9 mouse cellular contexts compared by ENCODE assay signal in the genomic region with DNA sequence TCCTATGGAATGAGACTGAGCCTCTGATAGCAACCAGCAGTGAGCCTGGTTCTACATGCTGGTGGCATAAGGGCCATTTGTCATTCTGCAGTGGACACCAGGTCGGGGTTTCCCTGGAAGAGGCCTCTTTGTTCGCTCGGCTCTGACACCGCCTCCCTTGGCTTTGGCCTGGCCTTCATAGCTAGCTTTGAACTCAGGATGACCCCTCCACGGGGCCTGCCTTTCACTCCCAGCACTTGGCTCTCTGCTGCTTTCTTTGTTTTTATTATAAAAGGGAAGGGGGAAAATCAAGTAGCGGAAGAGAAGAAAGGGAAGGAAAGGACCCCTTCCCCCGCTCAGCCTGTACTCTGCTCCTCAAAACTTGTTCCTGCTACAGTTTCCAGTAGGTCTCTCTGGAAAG. TPM values are rescaled to one million over a fixed set of nuclear protein-coding genes. Genes with fewer than 3 reads are reported as not detected.
DNase-seq lines count a peak whose midpoint lies in the region; ATAC-seq lines count a peak whose summit lies in the region.
"Had no signal": no experiment of that assay in that cellular context is flagged by ENCODE, and none has a peak within 500 bp of the region (broad histone marks: within the 10 kb centered on the region; RNA-seq: fewer than 3 reads in every experiment).

No protein-coding gene starts in this region.

- peak overlapping the region; percentile 24; the same call in 1 of the 2 replicates for H3K4me2 ChIP-seq in hindbrain, embryonic 15.5 days
- peak overlapping the region; percentile 72 for H3K4me2 ChIP-seq in lung, embryonic 15.5 days

- WGBS in hindbrain, embryonic 15.5 days = 5% methylated on average over 7 of the region's 7 CpGs
- 5% methylated on average over 7 of the region's 7 CpGs for WGBS in lung, embryonic 15.5 days

- H3K9me3 ChIP-seq in hindbrain, embryonic 15.5 days = no peaks in the 10 kb centered on the region
- H3K9me3 ChIP-seq in lung, embryonic 15.5 days = no peaks in the 10 kb centered on the region

- H3K4me3 ChIP-seq in hindbrain, embryonic 15.5 days = no peak overlapping the region
- H3K4me3 ChIP-seq in lung, embryonic 15.5 days = 0 out of 2 replicates have a peak overlapping the region, but pooled peaks have one; percentile 7
- H3K4me3 ChIP-seq: erythroblast, embryonic 14.5 days had no signal

- intact Hi-C loops in heart, postnatal 25 days (cut with DNase I) = no loop called here
- intact Hi-C loops in left cerebral cortex, postnatal 14 days (cut with DNase I) = no loop called here

- H3K36me3 ChIP-seq in hindbrain, embryonic 15.5 days = no peaks in the 10 kb centered on the region
- 0 out of 2 replicates have a peak, but pooled peaks cover 3% of the 10 kb centered on the region for H3K36me3 ChIP-seq in lung, embryonic 15.5 days

- no peak overlapping the region for H3K9ac ChIP-seq in hindbrain, embryonic 15.5 days
- H3K9ac ChIP-seq in lung, embryonic 15.5 days = no peak overlapping the region

- DNase-seq in heart, adult 18-20 months = peak; percentile 57 to 64
- DNase-seq in heart, postnatal 25 days (ENCODE audit: low spot score) = no peak
- DNase-seq in embryo, embryonic 11 days = peak; percentile 86
- DNase-seq in spleen, postnatal 10 days (ENCODE audit: low spot score in 2 of 2) = no peak
- DNase-seq in cerebellum, adult 9-10 months = no peak
- DNase-seq in left cerebral cortex, postnatal 14 days (ENCODE audit: low spot score in 2 of 2) = no peak

- peak; percentile 52 for ATAC-seq in hindbrain, embryonic 15.5 days (ENCODE audit: low FRiP score, low read depth)
- ATAC-seq in lung, embryonic 15.5 days (ENCODE audit: borderline replicate concordance, extremely low read depth, low FRiP score, low TSS enrichment) = peak; percentile 78

- 0 out of 2 replicates have a peak, but pooled peaks cover 9% of the 10 kb centered on the region for H3K27me3 ChIP-seq in hindbrain, embryonic 15.5 days
- H3K27me3 ChIP-seq in lung, embryonic 15.5 days = no peaks in the 10 kb centered on the region

- 0 out of 2 replicates have a peak overlapping the region, but pooled peaks have one; percentile 3 for H3K27ac ChIP-seq in hindbrain, embryonic 15.5 days (replicated peaks)
- peak overlapping the region; percentile 88 for H3K27ac ChIP-seq in lung, embryonic 15.5 days

- peaks cover 33% of the 10 kb centered on the region for H3K4me1 ChIP-seq in hindbrain, embryonic 15.5 days (replicated peaks)
- H3K4me1 ChIP-seq in lung, embryonic 15.5 days = peaks cover 57% of the 10 kb centered on the region

RNA-seq across cellular contexts. Expression of gene Rbp1, which starts 7.0 kb away (rescaled TPM):
- total RNA-seq in heart, adult 18-20 months (2021) = 1 to 10 TPM; 6.7 to 7.7 TPM
- 1 to 10 TPM; 7.4 to 7.6 TPM for total RNA-seq in heart, postnatal 25 days (2021)
- 45.7 and 46.8 TPM in 2 replicates for polyA plus RNA-seq in hindbrain, embryonic 15.5 days (2015; fragmentation: Nextera tagmentation; extraction: Ambion mirVana)
- polyA plus RNA-seq in lung, embryonic 15.5 days (2015; fragmentation: Nextera tagmentation; extraction: Ambion mirVana) = 103 and 109 TPM in 2 replicates
- 1 to 10 TPM; 6.7 to 6.8 TPM for total RNA-seq in left cerebral cortex, postnatal 14 days (2021)

RNA-seq across cellular contexts. Expression of gene Rbp2, which starts 56.1 kb away (rescaled TPM):
- not detected for total RNA-seq in heart, adult 18-20 months (2021)
- total RNA-seq in heart, postnatal 25 days (2021) = under 1 TPM in 1 of 2 experiments, not detected in 1; 0.39 TPM
- polyA plus RNA-seq in hindbrain, embryonic 15.5 days (2015; fragmentation: Nextera tagmentation; extraction: Ambion mirVana) = 0.35 and 1.1 TPM in 2 replicates
- 0.61 and 1.0 TPM in 2 replicates for polyA plus RNA-seq in lung, embryonic 15.5 days (2015; fragmentation: Nextera tagmentation; extraction: Ambion mirVana)
- total RNA-seq in left cerebral cortex, postnatal 14 days (2021) = not detected
- polyA plus RNA-seq: erythroblast, embryonic 14.5 days had no signal

Comparison
In these comparisons a context has a peak if more than half of its experiments do, and no peak if none do; other contexts are left out.
1. DNase-seq: peak in heart, adult 18-20 months (2 of 2) and embryo, embryonic 11 days (single experiment); none in heart, postnatal 25 days (single experiment), spleen, postnatal 10 days (0 of 2), cerebellum, adult 9-10 months (single experiment) and left cerebral cortex, postnatal 14 days (0 of 2).